Mouse (Mus musculus) myocyte (in vitro differentiated cells): ENCODE results near the gene Hoxb2. TPM values are rescaled to one million over a fixed set of nuclear protein-coding genes. Genes with fewer than 3 reads are reported as not detected.

Experiments
- H3K27me3 ChIP-seq: one replicate; pipeline ENCODE4 v1.6.1; 2011; ENCODE audit not compliant: control insufficient read depth, insufficient read depth, insufficient read length
- H3K36me3 ChIP-seq: one replicate; pipeline ENCODE4 v1.6.1; 2011; ENCODE audit not compliant: control insufficient read depth, insufficient read depth
- H3K4me2 ChIP-seq: one replicate; pipeline ENCODE4 v1.6.1; 2011; ENCODE audit warnings: low read depth, control low read depth
- H3K4me3 ChIP-seq: one replicate; pipeline ENCODE4 v1.5.1; 2011; ENCODE audit warnings: mild to moderate bottlenecking, control low read depth, moderate library complexity
- H3K79me2 ChIP-seq: one replicate; pipeline ENCODE4 v1.6.1; 2011; ENCODE audit not compliant: control insufficient read depth, insufficient read depth
- H3ac ChIP-seq: one replicate; pipeline ENCODE4 v1.6.1; 2011; ENCODE audit not compliant: control insufficient read depth, insufficient read length
- CEBPB ChIP-seq: IDR thresholded peaks from 2 replicates; pipeline ENCODE4 v1.6.1; 2011; ENCODE audit warnings: mild to moderate bottlenecking, moderate library complexity; ENCODE audit not compliant: poor library complexity, insufficient read depth, severe bottlenecking
- E2F4 ChIP-seq: IDR thresholded peaks from one replicate; pipeline ENCODE4 v1.6.1; 2011; ENCODE audit warnings: mild to moderate bottlenecking, control low read depth, moderate library complexity; ENCODE audit not compliant: insufficient read depth
- MAX ChIP-seq: IDR thresholded peaks from one replicate; pipeline ENCODE4 v1.6.1; 2011; ENCODE audit warnings: low read depth, mild to moderate bottlenecking, control low read depth
- MYOD1 ChIP-seq, 3 experiments: IDR thresholded peaks; one replicate each; pipeline ENCODE4 v1.6.1; 2011; ENCODE audit warnings: control low read depth in 2 of 3, low read depth in 2 of 3, mild to moderate bottlenecking in 2 of 3, moderate library complexity in 1 of 3; ENCODE audit not compliant: insufficient read length in 2 of 3, control insufficient read depth in 1 of 3
- MYOG ChIP-seq, 3 experiments: IDR thresholded peaks; one replicate each; pipeline ENCODE4 v1.6.1; 2011; ENCODE audit warnings: control low read depth in 2 of 3, low read depth in 2 of 3, mild to moderate bottlenecking in 2 of 3; ENCODE audit not compliant: insufficient read length in 2 of 3, control insufficient read depth in 1 of 3, insufficient read depth in 1 of 3
- POLR2A ChIP-seq: IDR thresholded peaks from one replicate; pipeline ENCODE4 v1.6.1; 2011; ENCODE audit warnings: low read depth, mild to moderate bottlenecking, control low read depth, moderate library complexity; ENCODE audit not compliant: insufficient read length
- POLR2AphosphoS2 ChIP-seq: IDR thresholded peaks from one replicate; pipeline ENCODE4 v1.6.1; 2011; ENCODE audit warnings: low read depth, control low read depth; ENCODE audit not compliant: insufficient read length
- REST ChIP-seq: IDR thresholded peaks from one replicate; pipeline ENCODE4 v1.6.1; 2011; ENCODE audit warnings: mild to moderate bottlenecking, control low read depth, moderate library complexity; ENCODE audit not compliant: insufficient read depth, insufficient read length
- SRF ChIP-seq: IDR thresholded peaks from one replicate; pipeline ENCODE4 v1.6.1; 2011; ENCODE audit warnings: low read depth; ENCODE audit not compliant: control insufficient read depth, insufficient read length
- TCF12 ChIP-seq: IDR thresholded peaks from one replicate; pipeline ENCODE4 v1.6.1; 2011; ENCODE audit warnings: mild to moderate bottlenecking, control low read depth; ENCODE audit not compliant: poor library complexity, insufficient read depth, severe bottlenecking
- TCF3 ChIP-seq: IDR thresholded peaks from one replicate; pipeline ENCODE4 v1.6.1; 2011; ENCODE audit warnings: low read depth, control low read depth; ENCODE audit not compliant: insufficient read length
- USF1 ChIP-seq: IDR thresholded peaks from one replicate; pipeline ENCODE4 v1.6.1; 2011; ENCODE audit warnings: low read depth, mild to moderate bottlenecking, control low read depth, moderate library complexity
- polyA plus RNA-seq: library from polyadenylated mRNA; unstranded; fragments of >200 nt; fragmentation: generic; extraction: Trizol; gene quantifications from one replicate; pipeline ENCODE4 v1.2.1, GENCODE M21; 2012; ENCODE audit warnings: missing spikeins

Hoxb2 gene
- polyA plus RNA-seq, 1 experiment, result not detected

DNA sequence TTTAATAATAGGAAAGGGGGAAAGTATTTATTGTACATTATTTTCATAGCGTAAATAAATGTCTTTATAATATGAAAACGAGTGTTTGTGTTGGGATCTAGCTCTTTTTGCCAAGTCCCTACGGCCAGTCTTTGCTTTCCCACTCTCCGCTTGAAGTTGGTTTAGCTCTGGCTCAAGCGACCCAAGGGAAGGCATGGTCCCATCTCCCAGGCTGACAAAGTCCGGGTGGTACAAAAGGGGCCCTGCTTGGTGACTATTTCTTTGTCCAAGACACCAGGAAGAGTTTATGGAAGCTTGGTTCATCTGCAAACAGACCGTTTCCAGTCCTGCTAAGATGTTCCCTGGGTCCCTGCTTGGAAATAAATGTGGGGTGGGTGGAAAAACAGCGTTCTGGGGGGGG is 3.6 kb downstream of the Hoxb2 start:
- H3K4me2 ChIP-seq, result no peak overlapping the region
- H3ac ChIP-seq, result no peak overlapping the region
- H3K4me3 ChIP-seq, result no peak overlapping the region
- TF ChIP-seq SRF, result no peak
- no peak for TF ChIP-seq TCF12
- no peak for TF ChIP-seq POLR2AphosphoS2
- TF ChIP-seq MYOD1 (IDR thresholded peaks at IDR 0.05; ENCODE audit: control insufficient read depth in 1 of 3, insufficient read length in 2 of 3, low read depth in 2 of 3), result no peak
- TF ChIP-seq E2F4, result no peak
- no peak for TF ChIP-seq MYOG (IDR thresholded peaks at IDR 0.05; ENCODE audit: control insufficient read depth in 1 of 3, insufficient read depth in 1 of 3, insufficient read length in 2 of 3, low read depth in 2 of 3)
- no peak for TF ChIP-seq CEBPB
- no peak for TF ChIP-seq POLR2A
- no peak for TF ChIP-seq USF1
- TF ChIP-seq REST, result no peak
- TF ChIP-seq TCF3, result no peak
- peaks cover 61% of the 10 kb centered on the region for H3K27me3 ChIP-seq
- H3K79me2 ChIP-seq, result no peaks in the 10 kb centered on the region
- H3K36me3 ChIP-seq, result no peaks in the 10 kb centered on the region

DNA sequence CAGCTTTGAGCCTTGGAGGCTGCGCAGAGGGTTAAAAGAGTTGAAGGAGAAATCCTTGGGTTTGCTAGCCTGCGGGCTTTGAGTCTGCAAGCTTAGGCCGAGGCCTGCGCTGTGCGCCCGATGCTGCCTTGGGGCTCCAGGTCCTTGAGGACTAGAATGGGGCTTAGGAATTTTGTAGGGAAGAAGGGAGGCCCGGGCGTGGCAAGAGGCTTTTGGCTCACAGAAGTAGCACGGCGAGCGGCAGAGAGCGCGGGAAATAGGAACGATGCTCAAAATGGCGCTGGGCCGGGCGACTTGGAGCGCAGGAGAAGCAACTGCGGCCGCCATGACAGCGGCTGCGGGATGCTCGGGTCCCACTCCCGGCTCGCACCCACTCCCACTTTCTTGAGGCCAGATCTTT is 4.1 kb downstream of the Hoxb2 start:
- Histone ChIP-seq H3K79me2 (no peaks in the 10 kb centered on the region), H3K4me3 (no peak overlapping the region), H3K27me3 (peaks cover 63% of the 10 kb centered on the region), H3K4me2 (no peak overlapping the region), H3ac (no peak overlapping the region), H3K36me3 (no peaks in the 10 kb centered on the region)
- TF ChIP-seq POLR2A (no peak), E2F4 (no peak), MYOG (IDR thresholded peaks at IDR 0.05; ENCODE audit: control insufficient read depth in 1 of 3, insufficient read depth in 1 of 3, insufficient read length in 2 of 3, low read depth in 2 of 3) (no peak), MAX (no peak), TCF3 (no peak), MYOD1 (IDR thresholded peaks at IDR 0.05; ENCODE audit: control insufficient read depth in 1 of 3, insufficient read length in 2 of 3, low read depth in 2 of 3) (no peak), TCF12 (no peak), USF1 (no peak), POLR2AphosphoS2 (no peak), CEBPB (no peak), SRF (no peak)

DNA sequence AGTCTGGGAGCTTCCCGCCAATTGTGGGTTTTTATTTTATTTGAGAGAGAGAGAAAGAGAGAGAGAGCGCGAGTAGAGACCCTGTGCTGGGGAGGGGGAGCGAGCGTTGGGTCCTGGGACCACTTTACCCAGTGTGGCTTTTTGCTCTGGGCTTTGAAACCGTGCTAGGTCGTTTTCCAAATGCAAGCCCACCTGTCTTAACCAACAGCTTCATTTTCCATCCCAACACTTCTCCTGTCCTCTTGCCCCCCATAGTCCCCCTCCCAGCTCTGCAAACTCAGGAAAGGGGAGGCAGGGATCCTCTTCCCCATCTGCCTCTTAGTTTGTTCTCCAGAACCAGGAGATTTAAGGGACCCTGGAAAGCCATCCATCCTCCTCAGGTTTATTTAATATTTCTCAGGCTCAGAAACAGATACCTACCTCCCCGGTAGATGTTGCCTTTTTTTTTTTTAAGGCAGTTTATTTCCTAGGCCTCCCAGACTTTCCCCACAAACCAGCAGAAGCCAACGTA is 4.5 kb downstream of the Hoxb2 start:
- no peaks in the 10 kb centered on the region for H3K36me3 ChIP-seq
- TF ChIP-seq SRF, result no peak
- no peak for TF ChIP-seq CEBPB
- no peak for TF ChIP-seq TCF12
- TF ChIP-seq POLR2AphosphoS2, result no peak
- no peak for TF ChIP-seq MAX
- TF ChIP-seq USF1, result no peak
- TF ChIP-seq TCF3, result no peak
- no peak for TF ChIP-seq REST
- TF ChIP-seq MYOD1 (IDR thresholded peaks at IDR 0.05; ENCODE audit: control insufficient read depth in 1 of 3, insufficient read length in 2 of 3, low read depth in 2 of 3), result no peak
- no peak for TF ChIP-seq MYOG (IDR thresholded peaks at IDR 0.05; ENCODE audit: control insufficient read depth in 1 of 3, insufficient read depth in 1 of 3, insufficient read length in 2 of 3, low read depth in 2 of 3)
- H3K4me2 ChIP-seq, result no peak overlapping the region
- no peak overlapping the region for H3ac ChIP-seq
- H3K79me2 ChIP-seq, result no peaks in the 10 kb centered on the region
- H3K4me3 ChIP-seq, result no peak overlapping the region
- H3K27me3 ChIP-seq, result peaks cover 62% of the 10 kb centered on the region

DNA sequence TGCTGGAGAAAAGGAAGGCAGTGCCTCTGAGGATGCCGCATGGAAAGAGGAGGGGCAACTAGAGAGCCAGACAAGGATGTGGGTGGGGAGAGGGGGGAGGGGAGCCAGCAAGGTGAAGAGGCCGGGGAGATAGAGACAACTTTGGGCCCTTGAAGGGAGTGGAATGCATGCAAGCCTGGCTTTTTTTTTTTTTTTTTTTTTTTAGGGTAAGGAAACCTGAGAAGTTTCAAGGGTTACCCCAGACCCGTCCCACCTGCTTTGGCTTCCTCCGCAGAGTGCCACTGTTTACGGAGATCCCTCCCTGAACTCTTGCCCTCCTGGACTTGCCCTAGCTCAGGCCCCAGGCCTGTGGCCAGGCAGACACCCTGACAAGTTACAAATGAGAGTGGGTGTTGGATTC is 13.5 kb downstream of the Hoxb2 start:
- Histone ChIP-seq H3K4me2 (no peak overlapping the region), H3K4me3 (no peak overlapping the region), H3ac (no peak overlapping the region), H3K27me3 (peaks cover 68% of the 10 kb centered on the region), H3K79me2 (no peaks in the 10 kb centered on the region), H3K36me3 (no peaks in the 10 kb centered on the region)
- TF ChIP-seq CEBPB (no peak), SRF (no peak), MAX (no peak), POLR2AphosphoS2 (no peak), POLR2A (no peak), E2F4 (no peak), TCF12 (no peak), MYOG (IDR thresholded peaks at IDR 0.05; ENCODE audit: control insufficient read depth in 1 of 3, insufficient read depth in 1 of 3, insufficient read length in 2 of 3, low read depth in 2 of 3) (no peak), MYOD1 (IDR thresholded peaks at IDR 0.05; ENCODE audit: control insufficient read depth in 1 of 3, insufficient read length in 2 of 3, low read depth in 2 of 3) (no peak), USF1 (no peak), REST (no peak), TCF3 (no peak)
